Mouse (Mus musculus) right cerebral cortex, postnatal 36 days (tissue): Measurements from ENCODE around the gene Nol10.

Experiments used
- DNase-seq, 2 experiments: peaks; one replicate each; pipeline ENCODE4 v3.0.0; 2022; ENCODE audit warnings: low spot score in 2 of 2, mixed read lengths in 1 of 2

Gene Nol10

DNA sequence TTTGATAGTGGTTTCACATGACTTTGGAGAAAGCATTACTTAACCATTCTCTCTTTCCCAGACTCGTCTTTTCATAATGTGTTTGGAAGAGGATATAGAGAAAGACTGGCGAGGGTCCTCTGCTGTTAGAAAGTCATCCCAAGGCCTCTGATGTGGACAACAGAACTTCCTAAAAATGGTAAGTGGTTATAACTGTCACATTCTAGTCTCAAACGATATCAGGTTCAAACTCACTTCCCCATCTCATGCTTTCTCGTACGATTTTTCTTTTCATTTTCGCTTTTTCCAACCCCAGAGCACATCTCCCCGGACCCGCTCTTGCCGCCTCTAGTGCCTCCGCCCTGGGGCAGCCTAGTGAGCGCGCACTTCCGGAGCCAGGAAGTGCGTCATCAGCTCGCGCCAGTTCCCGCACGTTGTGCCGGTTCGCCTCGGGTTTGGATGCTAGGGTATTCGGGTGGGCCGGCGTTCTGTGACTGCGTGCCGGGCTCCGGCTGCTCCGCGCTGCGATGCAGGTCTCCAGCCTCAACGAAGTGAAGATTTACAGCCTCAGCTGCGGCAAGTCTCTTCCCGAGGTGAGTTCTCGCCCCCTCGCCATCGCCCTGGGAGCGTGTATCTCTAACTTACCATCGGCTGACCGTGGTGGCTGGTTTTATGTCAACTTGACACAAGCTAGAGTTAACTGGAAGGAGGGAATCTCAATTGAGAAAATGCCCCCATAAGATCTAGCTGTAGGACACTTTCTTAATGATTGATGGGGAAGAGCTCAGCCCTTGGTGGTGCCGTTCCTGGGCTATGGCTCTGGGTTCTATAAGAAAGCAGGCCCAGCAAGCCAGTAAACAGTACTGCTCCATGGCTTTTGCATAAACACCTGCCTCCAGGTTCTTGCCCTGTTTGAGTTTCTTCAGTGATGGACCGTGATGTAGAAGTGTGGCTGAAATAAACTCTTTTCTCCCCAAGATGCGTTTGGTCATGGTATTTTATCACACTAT lies at the start of gene Nol10:
Nol10 (plus strand) TSS at position 411 of the 989 bp plus-strand sequence.
- DNase-seq, result peak; percentile 85 to 87

- no peak for DNase-seq
Measured at GRCm38 (mm10) chr12:17299902-17300301, 48.4 kb upstream of the Nol10 start.

- DNase-seq, result no peak
Measured at GRCm38 (mm10) chr12:17305445-17305844, 42.8 kb upstream of the Nol10 start.

DNA sequence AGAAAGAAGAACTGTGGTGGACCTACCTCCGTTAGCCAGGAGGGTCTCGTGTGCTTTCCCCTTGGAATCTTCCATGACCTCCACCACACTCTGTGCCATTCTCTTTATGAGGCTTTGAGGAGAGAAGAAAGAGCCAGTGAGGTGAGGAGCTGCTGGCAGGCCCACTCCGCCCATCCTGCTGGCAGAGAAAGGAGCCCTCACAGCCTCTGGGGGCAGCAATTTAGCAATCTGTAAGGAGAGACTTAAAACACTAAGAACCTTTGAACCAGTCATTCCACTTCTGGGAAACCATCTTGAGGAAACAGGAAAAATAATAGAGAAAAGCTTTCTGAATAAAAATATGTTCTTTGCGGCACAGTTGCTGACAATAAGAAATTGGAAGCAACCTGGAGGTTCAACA lies 40.0 kb upstream of the Nol10 start:
- no peak for DNase-seq

DNA sequence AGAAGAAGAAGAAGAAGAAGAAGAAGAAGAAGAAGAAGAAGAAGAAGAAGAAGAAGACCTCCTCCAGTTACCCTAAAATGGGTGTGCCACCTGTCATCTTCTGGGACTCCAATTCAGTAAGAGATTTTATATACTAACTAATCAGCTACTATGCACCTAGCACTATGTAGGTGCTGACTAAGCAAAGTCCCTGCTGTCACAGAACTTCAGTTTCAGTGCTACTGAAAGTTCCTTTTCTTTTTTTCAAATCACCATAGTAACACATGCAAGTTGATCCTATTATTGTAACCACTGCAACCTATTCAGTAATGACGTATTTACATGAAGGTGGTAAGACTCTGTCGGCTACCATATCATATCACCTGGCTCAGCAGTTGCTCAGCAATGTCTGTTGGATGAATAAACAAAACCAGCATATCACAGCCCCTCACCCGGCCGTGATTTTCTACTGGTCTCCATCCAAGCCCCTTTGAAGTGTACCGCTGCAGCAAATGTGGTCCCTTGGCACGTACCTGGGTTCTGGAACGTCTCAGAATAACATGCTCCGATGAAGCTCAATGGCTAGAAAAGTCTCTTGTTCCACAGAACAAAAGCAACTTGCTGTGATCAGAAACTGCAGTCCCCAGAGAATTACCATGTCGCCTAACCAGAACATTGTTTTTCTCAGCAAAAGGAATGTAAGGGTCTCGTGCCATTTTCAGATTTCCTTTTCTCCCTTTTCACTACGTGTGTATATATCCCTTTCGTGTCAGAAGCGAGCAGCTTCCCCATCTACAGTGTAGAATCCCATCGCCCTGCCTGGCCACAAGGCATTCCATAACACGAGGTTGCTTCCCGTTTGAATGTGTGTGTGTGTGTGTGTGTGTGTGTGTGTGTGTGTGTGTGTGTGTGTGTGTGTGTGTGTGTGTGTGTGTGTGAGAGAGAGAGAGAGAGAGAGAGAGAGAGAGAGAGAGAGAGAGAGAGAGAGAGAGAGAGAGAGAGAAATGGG lies 37.1 kb upstream of the Nol10 start:
- DNase-seq, result no peak

GRCm38 (mm10) chr12:17316096-17316495 lies 32.2 kb upstream of the Nol10 start:
- no peak for DNase-seq

DNA sequence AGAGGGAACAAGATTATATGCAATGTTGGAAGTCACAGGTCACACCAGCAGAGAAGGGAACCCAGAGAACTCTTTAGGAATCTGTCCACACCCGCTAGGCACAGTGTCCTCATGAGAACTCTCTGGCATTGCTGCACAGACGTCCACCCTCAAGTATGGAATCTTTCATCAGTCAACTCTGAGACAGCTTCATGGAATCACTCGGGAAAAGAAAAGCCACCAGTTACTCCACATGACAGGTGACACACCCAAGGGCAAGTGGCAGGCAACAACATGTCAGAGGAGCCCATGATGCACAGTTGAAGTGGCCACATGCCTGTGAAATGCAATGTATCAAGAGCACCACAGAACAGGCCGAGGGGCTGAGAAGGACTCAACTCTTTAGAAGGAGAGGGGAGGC lies 30.3 kb upstream of the Nol10 start:
- DNase-seq, result no peak

- DNase-seq, result no peak
Measured at GRCm38 (mm10) chr12:17318453-17318852, 29.8 kb upstream of the Nol10 start.

DNA sequence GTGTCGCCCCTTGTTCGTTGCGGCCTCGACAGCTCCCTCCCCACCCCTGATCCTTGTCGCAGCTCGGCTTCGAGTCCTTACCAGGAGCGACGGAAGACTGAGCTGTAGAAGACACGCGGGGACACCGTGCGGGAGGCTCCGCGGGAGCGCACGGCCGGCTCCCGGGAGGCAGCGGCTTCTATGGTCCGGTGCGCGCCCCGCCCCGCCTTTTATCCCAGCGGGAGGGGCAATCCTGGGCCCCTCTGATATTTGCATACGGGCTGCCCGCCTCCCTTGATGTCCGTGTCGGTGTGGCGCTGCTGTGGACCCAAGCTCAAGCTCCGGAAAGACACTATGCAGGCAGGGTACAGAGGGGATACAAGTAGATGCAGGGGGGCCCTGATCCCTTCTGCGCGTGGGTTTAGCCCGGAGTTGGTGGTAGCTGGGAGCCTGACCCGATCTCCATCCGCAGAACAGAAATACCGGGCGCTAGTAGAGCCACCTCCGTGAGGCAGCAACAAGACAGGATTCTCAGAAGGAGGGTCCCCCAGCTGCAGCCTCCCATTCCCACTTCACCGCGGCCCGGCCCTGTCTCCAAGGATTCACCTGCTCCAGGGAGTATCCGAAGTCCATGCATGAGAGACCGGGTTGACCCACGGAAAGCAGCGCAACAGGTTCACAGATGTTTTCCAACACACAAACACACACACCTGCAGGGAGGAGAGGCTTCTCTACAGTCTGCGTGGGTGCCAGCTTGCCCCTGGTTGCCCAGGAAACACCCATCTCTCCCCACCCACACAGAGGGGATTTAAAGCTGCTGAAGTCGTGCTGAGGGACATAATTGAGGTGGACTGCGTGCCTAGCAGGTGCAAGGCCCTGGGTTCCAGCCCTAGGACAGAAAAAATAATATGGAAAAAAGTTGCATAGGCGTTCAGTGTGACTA lies 23.4 kb upstream of the Nol10 start:
- peak in 1 of 2 experiments; percentile 6 for DNase-seq

DNA sequence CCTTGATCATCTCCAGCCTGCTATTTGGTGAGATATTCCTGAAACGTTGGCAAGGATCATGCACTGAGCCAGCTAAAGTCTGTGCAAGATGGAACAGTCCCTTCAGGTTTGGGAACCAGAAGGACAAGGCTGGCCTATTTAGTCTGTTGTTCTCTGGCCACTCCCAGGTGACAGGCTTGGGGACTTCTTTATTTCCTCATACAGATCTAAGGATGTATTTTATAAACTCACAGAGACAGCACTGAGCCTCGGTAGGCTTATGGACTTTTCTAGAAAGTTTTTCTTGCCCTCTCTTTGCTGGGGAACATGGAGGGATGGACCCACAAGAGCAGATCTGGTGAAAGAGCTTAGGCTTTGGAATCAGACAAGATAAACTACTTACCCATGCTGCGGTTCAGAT lies 19.0 kb upstream of the Nol10 start, which contains the start of gene Atp6v1c2:
Atp6v1c2 (minus strand) TSS at position 101 of the 400 bp plus-strand sequence.
- DNase-seq, result no peak

DNA sequence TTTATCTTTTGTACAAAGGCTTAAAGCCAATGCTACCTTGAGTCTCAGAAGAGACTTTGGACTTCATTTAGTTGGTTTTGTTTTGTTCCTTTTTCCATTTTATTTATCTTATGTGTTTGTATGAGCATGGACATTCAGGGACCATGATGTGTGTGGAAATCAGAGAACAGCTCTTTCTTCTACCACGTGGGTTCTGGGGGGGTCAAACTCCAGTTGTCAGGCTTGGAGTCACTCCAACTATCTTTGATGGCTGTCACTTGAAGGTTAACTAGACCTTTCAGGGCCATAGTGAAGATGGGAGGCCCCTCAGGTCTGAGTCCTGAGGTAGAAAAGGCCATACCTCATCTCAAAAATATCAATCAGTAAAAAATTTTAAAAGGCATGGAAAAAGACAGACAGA lies 14.8 kb upstream of the Nol10 start:
- DNase-seq, result no peak

- DNase-seq, result no peak
Measured at GRCm38 (mm10) chr12:17338338-17338737, 9.9 kb upstream of the Nol10 start.

- DNase-seq, result no peak
Measured at GRCm38 (mm10) chr12:17339114-17339905, 8.9 kb upstream of the Nol10 start.

DNA sequence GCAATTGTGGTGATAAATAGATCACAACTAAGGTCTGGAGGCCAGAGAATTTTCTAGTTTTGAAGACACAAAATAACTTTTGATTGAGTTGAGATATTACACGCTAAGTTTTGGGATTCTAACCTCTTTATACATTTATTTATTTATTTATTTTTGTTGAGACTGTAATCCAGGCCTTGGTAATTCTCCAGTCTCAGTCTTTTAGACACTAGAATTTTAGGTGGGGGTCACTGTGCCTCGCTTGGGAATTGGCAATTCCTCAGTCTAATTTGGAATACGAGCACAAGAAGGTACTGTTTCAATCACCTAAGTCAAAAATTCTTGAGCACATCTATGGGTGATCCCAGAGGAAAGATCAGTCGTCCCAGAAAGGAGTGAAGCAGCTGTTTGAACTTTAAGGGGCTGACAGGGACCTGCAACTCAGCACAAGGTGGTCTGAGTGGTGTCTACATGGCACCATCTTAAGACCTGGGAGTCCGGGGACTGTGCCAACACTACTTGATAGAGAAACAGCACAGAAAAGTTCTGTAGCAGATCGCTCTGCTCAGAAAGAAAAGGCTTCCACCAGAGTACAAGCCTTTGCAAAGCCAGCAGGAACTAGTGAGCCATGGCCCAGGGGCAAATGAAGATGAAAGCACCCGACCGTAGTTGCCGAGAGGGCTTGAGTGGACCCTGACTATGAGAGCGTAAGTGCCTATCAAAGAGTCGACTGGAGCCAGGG lies 771 bp upstream of the Nol10 start:
- no peak for DNase-seq

DNA sequence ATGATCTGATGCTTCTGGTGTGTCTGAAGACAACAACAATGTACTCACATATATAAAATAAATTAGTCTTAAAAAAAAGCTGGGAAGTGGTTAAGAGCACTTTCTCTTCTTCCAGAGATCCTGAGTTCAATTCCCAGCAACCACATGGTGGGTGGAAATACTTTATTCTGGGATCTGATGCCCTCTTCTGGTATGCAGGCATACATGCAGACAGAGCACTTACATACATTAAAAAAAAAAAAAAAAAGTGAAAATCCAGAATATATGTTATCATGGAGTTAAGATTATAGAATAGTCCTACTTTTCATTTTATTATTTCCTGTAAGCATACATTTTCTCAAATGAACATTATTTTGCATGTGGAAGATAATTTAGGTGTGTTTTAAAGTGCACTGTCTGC lies 1.8 kb downstream of the Nol10 start:
- DNase-seq, result no peak

GRCm38 (mm10) chr12:17356853-17357252 lies 8.6 kb downstream of the Nol10 start:
- no peak for DNase-seq

DNA sequence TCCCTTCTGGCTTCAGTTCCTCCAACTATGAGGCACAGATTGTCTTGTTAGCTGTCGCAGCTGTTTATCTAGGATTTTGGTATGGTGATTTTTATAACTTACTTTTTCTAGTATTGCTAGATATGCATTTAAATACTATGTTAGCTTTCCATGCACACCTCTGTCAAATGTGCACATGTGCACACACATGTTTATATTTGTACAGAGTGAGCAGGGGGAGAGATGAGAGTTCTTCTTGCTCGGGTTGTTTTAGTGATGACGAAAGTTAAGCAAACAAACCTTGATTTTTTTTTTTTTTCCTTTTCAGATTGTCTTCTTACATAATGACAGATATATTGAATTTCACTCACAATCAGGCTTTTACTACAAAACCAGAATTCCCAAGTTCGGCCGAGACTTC lies 9.5 kb downstream of the Nol10 start:
- no peak for DNase-seq

DNA sequence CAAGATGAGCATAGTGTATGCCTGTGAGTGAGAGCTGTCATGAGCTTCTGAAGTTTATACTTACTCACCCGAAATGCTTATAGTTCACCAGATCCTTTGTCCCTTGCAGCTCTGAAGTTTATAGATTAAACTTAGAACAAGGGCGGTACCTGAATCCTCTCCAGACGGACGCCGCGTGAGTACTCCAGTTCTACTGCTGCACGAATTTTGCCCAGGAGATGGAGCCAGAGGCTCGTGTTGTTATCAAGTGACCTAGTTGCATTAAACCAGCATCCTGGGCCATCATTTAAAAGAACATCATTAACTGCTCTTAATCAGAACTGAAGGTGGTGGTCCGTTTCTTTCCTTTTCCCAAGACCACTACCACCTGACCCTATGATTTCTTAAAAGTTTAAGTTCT lies 10.7 kb downstream of the Nol10 start:
- DNase-seq, result no peak

GRCm38 (mm10) chr12:17360104-17360503 lies 11.8 kb downstream of the Nol10 start:
- no peak for DNase-seq

DNA sequence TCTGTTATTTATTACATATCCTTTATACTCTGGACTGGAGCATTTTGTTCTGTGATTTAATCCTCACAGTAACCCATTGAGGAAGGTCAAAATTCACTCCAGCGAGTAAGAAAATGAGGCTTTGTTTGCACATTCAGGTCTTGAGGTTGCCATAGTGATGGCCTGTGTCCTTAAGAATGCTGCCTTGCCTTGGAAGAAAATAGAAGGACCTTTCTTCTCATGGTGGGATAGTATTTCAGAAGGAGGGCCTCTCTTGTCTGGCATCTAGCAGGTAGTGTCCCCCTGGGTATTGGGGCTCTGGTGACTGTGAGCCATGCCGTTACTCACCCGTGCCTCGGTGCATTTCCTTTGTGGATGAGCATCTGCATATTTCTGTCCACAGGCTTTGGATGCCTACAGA lies 12.4 kb downstream of the Nol10 start:
- no peak for DNase-seq
